Mouse (Mus musculus): ENCODE measurements around the gene 3110082I17Rik.

DNA sequence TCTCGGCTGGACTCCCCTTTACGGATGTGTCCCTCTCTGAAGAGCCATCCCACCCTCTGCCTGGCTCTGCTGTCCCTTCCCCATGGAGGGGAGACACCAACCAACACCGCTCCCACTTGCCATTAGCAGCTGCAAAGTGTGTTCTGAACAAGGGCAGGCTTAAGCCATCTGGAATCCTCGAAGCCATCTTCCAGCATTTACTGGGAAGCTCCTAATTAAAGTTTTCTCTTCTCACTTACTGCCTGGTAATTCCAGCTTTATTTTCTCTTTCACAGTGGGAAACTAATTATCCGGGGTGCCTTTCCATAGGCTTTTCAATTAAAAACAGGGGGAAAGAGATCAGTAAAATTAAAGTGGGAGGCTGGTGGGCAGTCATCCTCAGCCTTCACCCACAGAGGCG lies 28.0 kb downstream of the 3110082I17Rik start:
- TF ChIP-seq MXI1 (IDR thresholded peaks at IDR 0.05; ENCODE audit: low read depth, low read length) (no peak), USF1 (IDR thresholded peaks at IDR 0.05; ENCODE audit: low read depth, low read length) (no peak), EP300 (IDR thresholded peaks at IDR 0.05; ENCODE audit: low read length) (no peak), CTCF (conservative IDR thresholded peaks at IDR 0.05 in 1 of 2, IDR thresholded peaks at IDR 0.05 in 1 of 2; ENCODE audit: low read depth in 2 of 2, low read length in 2 of 2) (no peak), NELFE (IDR thresholded peaks at IDR 0.05; ENCODE audit: low read depth, low read length) (no peak), IRF4 (IDR thresholded peaks at IDR 0.05; ENCODE audit: low read depth, low read length) (no peak)

Measured in CH12.LX (cell line).